Mouse (Mus musculus): ENCODE data around the gene Tmem150b.

DNA sequence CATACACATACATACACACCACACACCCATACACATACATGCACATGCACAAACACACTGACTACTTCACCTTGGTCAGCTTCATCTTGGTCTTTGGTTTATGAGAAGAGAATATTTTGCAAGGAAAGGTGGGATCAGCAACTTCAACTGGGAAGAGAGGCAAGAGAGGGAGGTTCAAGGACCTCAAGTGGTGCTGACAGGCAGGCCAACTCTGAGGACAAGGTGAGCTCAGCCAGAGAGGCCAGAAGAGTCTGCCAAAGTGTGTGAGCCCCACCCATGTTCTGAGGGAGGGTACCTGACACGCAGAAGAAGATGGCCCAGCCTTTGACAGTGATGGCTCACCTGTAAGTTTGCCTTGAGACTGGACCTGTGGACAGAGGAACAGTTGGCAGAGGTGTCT lies 34.6 kb upstream of the Tmem150b start:
- no peak for TF ChIP-seq POLR2A (IDR thresholded peaks at IDR 0.05; ENCODE audit: borderline replicate concordance, low read depth, low read length)
- TF ChIP-seq CTCF (IDR thresholded peaks at IDR 0.05; ENCODE audit: low read depth, low read length) = no peak

All from bone marrow macrophage, adult 2 months (primary cell).